Mouse (Mus musculus): ENCODE measurements around the gene Omg. TPM values are rescaled to one million over a fixed set of nuclear protein-coding genes. Genes with fewer than 3 reads are reported as not detected.

Gene Omg
- polyA plus RNA-seq, 1 experiment = not detected

GRCm38 (mm10) chr11:79483392-79483791, 20.5 kb downstream of the Omg start:
- TF ChIP-seq GATA1 (IDR thresholded peaks at IDR 0.05; ENCODE audit: borderline replicate concordance, low read length) (no peak), FLI1 (IDR thresholded peaks at IDR 0.05; ENCODE audit: low read length) (no peak)
- H3K4me1 ChIP-seq = peaks cover 12% of the 10 kb centered on the region; the same call in 1 of the 2 replicates
- H3K36me3 ChIP-seq (replicated peaks; ENCODE audit: low read length) = peaks cover 7% of the 10 kb centered on the region
- no peaks in the 10 kb centered on the region for H3K9me3 ChIP-seq
- H3K27me3 ChIP-seq (replicated peaks) = no peaks in the 10 kb centered on the region
- no peak overlapping the region for H3K4me3 ChIP-seq (replicated peaks)

GRCm38 (mm10) chr11:79468097-79468496, 35.8 kb downstream of the Omg start:
- no peaks in the 10 kb centered on the region for H3K27me3 ChIP-seq (replicated peaks)
- no peak for TF ChIP-seq GATA1 (IDR thresholded peaks at IDR 0.05; ENCODE audit: borderline replicate concordance, low read length)
- TF ChIP-seq FLI1 (IDR thresholded peaks at IDR 0.05; ENCODE audit: low read length) = no peak
- peaks cover 37% of the 10 kb centered on the region for H3K36me3 ChIP-seq (replicated peaks; ENCODE audit: low read length)
- no peaks in the 10 kb centered on the region; the same call in 1 of the 2 replicates for H3K4me1 ChIP-seq
- no peaks in the 10 kb centered on the region for H3K9me3 ChIP-seq
- no peak overlapping the region for H3K4me3 ChIP-seq (replicated peaks)

- Histone ChIP-seq H3K4me3 (replicated peaks) (no peak overlapping the region), H3K9me3 (no peaks in the 10 kb centered on the region), H3K36me3 (replicated peaks; ENCODE audit: low read length) (peaks cover 24% of the 10 kb centered on the region), H3K27me3 (replicated peaks) (no peaks in the 10 kb centered on the region), H3K4me1 (peaks cover 6% of the 10 kb centered on the region; the same call in 1 of the 2 replicates)
- no peak for TF ChIP-seq FLI1 (IDR thresholded peaks at IDR 0.05; ENCODE audit: low read length)
- TF ChIP-seq GATA1 (IDR thresholded peaks at IDR 0.05; ENCODE audit: borderline replicate concordance, low read length) = no peak
Measured at GRCm38 (mm10) chr11:79460756-79461450, 43.0 kb downstream of the Omg start.

- H3K4me3 ChIP-seq (replicated peaks) = no peak overlapping the region
- peaks cover 6% of the 10 kb centered on the region; the same call in 1 of the 2 replicates for H3K4me1 ChIP-seq
- no peaks in the 10 kb centered on the region for H3K27me3 ChIP-seq (replicated peaks)
- H3K36me3 ChIP-seq (replicated peaks; ENCODE audit: low read length) = peaks cover 24% of the 10 kb centered on the region
- TF ChIP-seq FLI1 (IDR thresholded peaks at IDR 0.05; ENCODE audit: low read length) (no peak), GATA1 (IDR thresholded peaks at IDR 0.05; ENCODE audit: borderline replicate concordance, low read length) (no peak)
- H3K9me3 ChIP-seq = no peaks in the 10 kb centered on the region
Measured at GRCm38 (mm10) chr11:79459846-79460245, 44.0 kb downstream of the Omg start.

- H3K27me3 ChIP-seq (replicated peaks) = no peaks in the 10 kb centered on the region
- H3K4me1 ChIP-seq = peaks cover 12% of the 10 kb centered on the region
- TF ChIP-seq FLI1 (IDR thresholded peaks at IDR 0.05; ENCODE audit: low read length) = no peak
- no peak for TF ChIP-seq GATA1 (IDR thresholded peaks at IDR 0.05; ENCODE audit: borderline replicate concordance, low read length)
- H3K9me3 ChIP-seq = no peaks in the 10 kb centered on the region
- peaks cover 27% of the 10 kb centered on the region for H3K36me3 ChIP-seq (replicated peaks; ENCODE audit: low read length)
- H3K4me3 ChIP-seq (replicated peaks) = no peak overlapping the region
Measured at GRCm38 (mm10) chr11:79457928-79458327, 46.0 kb downstream of the Omg start.

- TF ChIP-seq FLI1 (IDR thresholded peaks at IDR 0.05; ENCODE audit: low read length) (no peak), GATA1 (IDR thresholded peaks at IDR 0.05; ENCODE audit: borderline replicate concordance, low read length) (no peak)
- Histone ChIP-seq H3K4me3 (replicated peaks) (no peak overlapping the region), H3K36me3 (replicated peaks; ENCODE audit: low read length) (peaks cover 36% of the 10 kb centered on the region), H3K9me3 (no peaks in the 10 kb centered on the region), H3K27me3 (replicated peaks) (no peaks in the 10 kb centered on the region), H3K4me1 (peaks cover 6% of the 10 kb centered on the region)
Measured at GRCm38 (mm10) chr11:79452966-79453365, 50.9 kb downstream of the Omg start.

Other genes with a start within 250 kb of the Omg start
- 41.4 and 63.4 TPM in 2 replicates for gene Wsb1, start 249.4 kb downstream of the Omg start, polyA plus RNA-seq (2012; ENCODE audit: insufficient read depth, low replicate concordance)
- not detected in 2 replicates for gene Gm9964, start 207.2 kb downstream of the Omg start, polyA plus RNA-seq (2012; ENCODE audit: insufficient read depth, low replicate concordance)
- 4.5 and 6.1 TPM in 2 replicates for gene Nf1, start 164.4 kb downstream of the Omg start, polyA plus RNA-seq (2012; ENCODE audit: insufficient read depth, low replicate concordance)
- gene Evi2b, start 19.7 kb upstream of the Omg start, polyA plus RNA-seq (2012; ENCODE audit: insufficient read depth, low replicate concordance) = 5.5 and 13.5 TPM in 2 replicates
- gene Evi2, start 26.5 kb upstream of the Omg start, polyA plus RNA-seq (2012; ENCODE audit: insufficient read depth, low replicate concordance) = 0.41 TPM in 1 of 2 replicates, not detected in the other
- gene Evi2a, start 26.5 kb upstream of the Omg start, polyA plus RNA-seq (2012; ENCODE audit: insufficient read depth, low replicate concordance) = 2.0 TPM in 1 of 2 replicates, not detected in the other
- gene Rab11fip4, start 87.1 kb upstream of the Omg start, polyA plus RNA-seq (2012; ENCODE audit: insufficient read depth, low replicate concordance) = 0.03 TPM in 1 of 2 replicates, not detected in the other